Mouse (Mus musculus) hematopoietic stem cell, adult 5-6 weeks (primary cell): ENCODE measurements around the gene Melk. TPM values are rescaled to one million over a fixed set of nuclear protein-coding genes. Genes with fewer than 3 reads are reported as not detected.
A peak's percentile ranks its signal among the peaks of the same experiment; 100 is the strongest.

Source experiments
- ATAC-seq, 2 experiments: fragments of 125-278 bp in 1 of 2; replicated peaks in 1 of 2; 2 replicates each; pipeline ENCODE4 v1.8.0; 2016 to 2017; ENCODE audit warnings: inconsistent platforms in 2 of 2, mild to moderate bottlenecking in 2 of 2, moderate number of reproducible peaks in 2 of 2, low read depth in 1 of 2, moderate TSS enrichment in 1 of 2; ENCODE audit not compliant: low FRiP score in 2 of 2, poor library complexity in 2 of 2, severe bottlenecking in 2 of 2, insufficient read depth in 1 of 2, low TSS enrichment in 1 of 2
- total RNA-seq: library from RNA; stranded (forward); fragments of 172-1452, 232-1000 nt; gene quantifications from 2 replicates; pipeline ENCODE4 v1.2.3, GENCODE M21; 2017

Melk gene
- total RNA-seq, 1 experiment from 2014 or later = 16.3 TPM

DNA sequence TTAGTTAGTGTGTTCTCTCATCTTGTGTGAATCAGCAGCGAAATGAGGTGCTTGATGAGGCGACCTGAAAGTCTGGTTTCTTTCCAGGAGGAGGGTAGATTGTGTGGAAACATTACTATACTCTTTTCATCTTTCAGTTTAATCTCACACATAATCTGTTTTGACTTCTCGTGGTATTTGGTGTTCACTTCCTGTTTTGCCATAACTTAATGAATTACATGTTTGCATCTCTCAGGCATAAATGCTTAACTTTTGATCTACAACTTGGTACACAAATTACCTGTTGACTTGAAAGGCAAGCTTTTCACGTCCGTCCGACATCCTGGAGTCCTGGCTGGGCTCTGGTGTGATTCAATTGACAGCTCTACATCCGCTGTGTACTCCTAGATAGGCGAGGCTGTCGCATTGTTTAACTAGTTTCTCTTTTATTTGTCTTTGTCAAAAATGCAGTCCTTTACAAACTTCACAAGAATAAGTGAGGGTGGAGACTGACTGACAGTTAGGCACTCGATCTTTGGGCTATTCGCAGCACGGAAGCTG, 15.7 kb downstream of the Melk start:
- no peak for ATAC-seq

DNA sequence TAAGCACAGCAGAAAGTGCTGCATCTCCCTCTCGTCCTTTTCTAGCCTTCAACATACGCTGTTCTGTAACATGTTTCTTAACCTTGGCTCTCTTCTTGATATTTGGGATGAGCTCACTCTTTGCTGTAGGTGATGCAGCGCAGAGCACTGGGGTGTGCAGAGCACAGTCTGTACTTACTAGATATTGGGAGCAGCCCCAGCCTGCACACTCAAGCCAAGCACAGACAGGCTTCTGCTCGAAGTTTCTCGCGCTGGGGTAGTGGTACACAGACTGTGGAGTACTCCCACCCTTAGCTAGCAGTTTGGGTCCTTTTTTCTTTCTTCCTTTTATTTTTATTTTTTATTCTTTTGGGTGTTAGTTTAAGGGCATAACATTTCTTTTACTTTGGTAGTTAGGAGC, 19.8 kb downstream of the Melk start:
- no peak for ATAC-seq

DNA sequence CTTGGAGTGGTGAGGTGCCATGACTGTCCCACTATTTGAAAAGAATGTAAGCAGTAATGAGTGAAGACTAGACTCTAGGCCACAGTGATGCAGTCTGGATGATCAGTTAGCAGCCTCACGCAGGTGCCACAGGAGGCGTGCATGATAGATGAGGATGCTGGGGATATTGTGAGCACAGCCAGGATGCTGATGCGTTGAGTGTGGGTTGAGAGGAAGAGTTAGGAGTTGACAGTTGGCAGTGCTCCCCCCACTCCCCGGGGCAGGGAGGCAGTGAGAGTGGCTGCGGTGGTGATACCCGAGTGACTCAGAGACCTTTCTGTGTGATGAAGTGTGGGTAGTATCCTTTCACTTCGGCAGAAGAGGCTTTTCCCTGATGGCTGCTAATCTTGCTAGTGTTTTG, 21.4 kb downstream of the Melk start:
- no peak for ATAC-seq

DNA sequence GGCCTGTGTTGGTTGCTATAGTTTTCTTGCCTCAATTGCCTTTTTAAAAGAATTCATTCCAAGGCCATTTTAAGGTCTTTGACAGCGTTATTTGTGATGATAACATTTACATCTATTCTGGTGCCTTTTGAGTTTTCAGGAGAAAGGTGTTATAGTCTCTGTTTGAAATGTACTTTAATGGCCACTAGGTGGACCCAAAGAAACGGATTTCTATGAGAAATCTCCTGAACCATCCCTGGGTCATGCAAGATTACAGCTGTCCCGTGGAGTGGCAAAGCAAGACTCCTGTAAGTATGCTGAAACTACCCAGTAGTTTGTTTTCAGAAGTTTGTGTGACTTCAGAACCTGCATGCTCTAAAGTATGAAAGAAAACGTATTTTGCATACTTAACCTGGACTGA, 24.8 kb downstream of the Melk start:
- no peak for ATAC-seq

DNA sequence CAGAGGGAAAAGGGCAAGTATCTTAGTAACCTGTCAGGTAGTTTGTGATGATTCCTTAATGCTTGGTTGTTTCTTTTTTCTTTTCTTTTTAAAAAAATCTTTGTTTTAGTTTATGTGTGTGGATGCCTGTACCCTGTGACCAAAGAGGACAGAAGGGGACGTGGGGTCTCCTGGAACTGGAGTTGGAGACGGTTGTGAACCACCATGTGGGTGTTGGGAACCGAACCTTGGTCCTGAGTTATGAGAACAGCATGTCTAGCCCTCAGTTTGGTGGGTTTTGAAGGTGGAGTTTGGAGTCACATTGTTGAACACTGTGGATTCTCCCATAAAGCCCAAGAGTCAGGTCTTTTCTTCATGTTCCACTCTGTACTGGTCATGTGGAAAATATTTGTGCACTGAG, 26.0 kb downstream of the Melk start:
- no peak for ATAC-seq

DNA sequence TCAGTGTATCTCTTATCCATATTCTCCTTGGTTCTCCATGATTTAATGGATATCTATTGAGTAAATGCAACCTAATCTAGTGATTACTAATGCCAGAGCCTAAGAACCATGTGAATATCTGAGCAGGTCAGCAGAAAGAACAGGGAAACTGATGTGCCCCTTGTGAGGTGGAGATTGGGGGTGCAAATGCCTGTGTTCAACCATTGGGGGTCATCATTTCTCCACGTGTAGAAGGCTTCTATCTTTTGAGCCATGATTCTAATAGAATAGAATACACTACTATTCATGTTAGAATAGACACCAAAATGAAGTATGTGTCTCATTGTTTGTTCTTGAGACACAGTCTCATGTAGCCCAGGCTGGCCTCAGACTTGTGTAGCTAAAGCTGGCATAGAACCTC, 27.3 kb downstream of the Melk start:
- ATAC-seq = no peak

DNA sequence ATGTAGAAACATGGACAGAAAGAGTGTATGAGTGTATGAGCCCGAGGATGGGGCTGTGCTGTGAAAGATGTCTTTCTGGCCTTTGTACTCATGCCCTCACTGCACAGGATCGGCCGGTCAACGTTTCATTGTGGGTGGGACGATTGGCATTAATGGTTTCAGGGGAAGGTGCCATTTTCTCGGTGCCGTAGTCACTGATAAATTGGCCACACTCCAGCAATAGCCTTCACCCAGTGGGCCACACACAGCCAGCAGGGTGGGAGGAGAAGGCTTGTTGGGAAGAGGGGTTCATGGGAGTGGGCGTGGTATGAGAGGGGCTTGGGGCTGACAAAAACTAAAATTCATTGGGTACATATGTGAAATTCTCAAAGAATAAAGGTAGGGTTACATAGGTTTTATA, 34.3 kb downstream of the Melk start:
- no peak for ATAC-seq

DNA sequence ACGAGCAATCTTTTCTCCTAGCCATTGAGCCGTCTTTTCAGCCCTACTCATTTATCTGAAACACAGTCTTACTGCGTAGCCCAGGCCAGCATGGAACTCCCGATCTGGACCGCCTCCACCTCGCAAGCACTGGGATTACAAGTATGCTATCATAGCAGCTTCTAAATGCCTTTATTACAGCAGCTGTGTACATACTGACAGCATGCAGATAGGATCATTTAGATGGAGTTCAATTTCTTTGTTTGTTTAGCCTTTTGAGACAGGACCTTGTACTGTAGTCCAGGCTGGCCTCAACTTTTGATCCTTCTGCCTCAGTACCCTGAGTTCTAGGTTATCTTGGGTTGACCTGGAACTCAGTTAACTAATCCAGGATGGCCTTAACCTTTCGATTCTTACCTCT, 61.0 kb downstream of the Melk start:
- no peak for ATAC-seq

DNA sequence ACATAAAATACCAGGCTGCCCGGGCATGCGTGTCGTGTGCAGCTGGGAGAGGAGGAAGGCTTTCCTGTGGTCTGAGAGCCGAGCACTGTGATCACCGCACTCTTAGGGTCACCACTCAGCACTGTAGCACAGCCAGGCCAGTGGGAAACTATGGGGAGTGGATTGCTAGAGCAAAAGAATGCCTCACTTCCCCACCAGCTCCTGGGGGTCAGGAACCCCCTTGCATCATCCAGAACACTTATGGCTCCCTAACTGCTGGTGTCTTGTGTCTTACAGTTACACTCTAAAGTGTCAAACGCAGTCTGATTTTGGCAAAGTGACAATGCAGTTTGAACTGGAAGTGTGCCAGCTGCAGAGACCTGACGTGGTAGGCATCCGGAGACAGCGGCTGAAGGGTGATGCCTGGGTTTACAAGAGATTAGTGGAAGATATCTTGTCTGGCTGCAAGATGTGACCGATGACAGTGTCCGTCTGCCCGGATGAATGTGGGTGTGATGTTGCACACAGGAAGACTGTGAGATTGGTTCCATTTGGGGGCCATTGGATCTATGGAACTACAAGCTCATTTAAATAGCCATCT, 62.8 kb downstream of the Melk start:
- no peak for ATAC-seq

DNA sequence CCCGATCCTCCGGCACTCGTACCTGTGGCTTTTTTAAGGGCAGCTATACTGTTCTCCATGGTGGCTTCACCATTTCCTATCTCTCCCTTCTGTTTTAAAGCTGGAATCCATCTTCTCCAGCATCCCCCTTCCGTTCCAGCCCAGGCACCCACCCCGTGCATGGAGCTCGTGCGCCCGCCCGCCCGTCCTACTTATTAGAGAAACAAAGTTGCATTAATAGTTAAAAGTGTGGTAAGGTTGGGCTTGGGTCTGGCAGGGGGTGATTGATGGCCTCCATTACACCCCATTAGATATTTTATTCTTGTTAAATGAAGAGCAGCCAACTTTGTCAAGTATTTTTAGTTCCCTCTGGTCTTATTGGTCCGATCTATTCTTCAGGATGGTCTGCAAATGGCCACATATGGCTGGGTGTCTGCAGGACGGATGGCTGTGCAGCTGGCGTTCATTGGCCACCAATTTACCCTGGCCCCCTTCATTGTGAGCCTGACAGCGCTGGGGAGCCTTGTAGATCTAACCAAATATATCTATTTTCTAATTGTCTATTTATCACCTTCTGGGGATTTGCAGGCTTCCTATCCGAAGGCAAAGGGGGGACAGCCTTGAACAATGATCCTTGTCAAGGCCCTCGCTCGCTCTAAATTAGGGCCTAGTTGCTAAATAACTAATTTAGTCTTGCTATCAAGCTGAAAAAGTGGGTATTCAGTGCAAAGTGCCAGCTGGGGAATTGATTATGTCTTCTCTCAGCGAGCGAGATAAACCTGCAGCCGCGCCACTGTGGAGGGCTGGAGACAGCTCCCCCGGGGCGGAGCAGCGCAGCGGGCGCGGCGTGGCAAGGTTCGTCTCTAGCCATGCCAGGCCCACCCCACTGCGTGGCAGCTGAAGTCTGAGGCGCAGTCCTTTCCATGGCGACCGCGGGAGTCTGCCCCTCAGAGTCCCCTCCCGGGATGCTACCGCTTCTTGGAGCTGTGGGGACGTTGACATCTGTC, 91.8 kb downstream of the Melk start:
- ATAC-seq = no peak

DNA sequence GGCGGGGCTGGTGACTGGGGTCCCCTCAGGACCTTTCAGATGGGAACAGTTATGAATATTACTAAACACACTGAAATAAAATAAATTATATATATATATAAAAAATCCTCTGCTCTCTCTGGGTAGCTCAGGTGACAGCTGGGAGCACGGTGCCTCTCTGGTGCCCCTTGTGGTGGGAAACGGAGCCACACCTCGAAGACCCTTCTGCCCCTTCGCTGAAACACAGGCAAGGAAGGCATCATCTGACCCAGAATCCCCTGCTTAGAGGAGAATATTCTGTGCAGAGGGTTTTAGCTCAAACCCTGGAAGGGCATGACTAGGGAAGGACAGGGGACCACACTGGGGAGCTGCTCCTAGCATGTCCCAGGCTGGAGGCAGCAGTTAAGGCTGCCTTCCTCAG, 101.9 kb downstream of the Melk start:
- ATAC-seq = 0 out of 4 replicates have a peak, but pooled peaks have one; percentile 37 to 39

DNA sequence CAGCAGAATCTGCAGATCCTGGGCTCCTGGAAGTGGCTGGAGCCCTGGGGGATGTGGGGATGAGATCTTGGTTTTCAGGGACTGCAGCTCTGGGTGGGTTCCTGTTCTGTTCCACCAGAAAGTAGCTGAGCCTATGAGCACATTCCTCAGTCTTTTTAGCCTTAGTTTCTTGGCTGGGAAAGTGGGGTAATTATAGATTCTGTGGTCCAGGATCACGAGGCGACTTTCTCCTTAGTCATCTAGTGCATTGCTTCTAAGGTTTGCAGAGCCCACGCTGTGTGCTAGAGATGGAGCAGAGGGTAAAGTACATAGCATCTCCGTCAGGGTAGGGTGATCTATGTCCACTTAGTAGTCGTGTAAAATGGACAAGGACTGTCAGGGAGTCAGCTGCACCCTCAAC, 103.8 kb downstream of the Melk start:
- no peak for ATAC-seq

Other genes with a start within 250 kb of the Melk start
- gene Gne, start 216.7 kb upstream of the Melk start, total RNA-seq = 31.5 and 32.3 TPM in 2 replicates
- 57.1 and 59.5 TPM in 2 replicates for gene Rnf38, start 67.1 kb upstream of the Melk start, total RNA-seq